Mouse (Mus musculus): ENCODE results near the gene Prickle3. TPM values are rescaled to one million over a fixed set of nuclear protein-coding genes. Genes with fewer than 3 reads are reported as not detected.
"Not testable (repeated sequence)": the region's sequence is repeated elsewhere in the genome, so short reads cannot be mapped to it uniquely, and the experiment has no call there.

The Prickle3 gene
- total RNA-seq, 2 experiments from 2014 or later = 1.9 to 2.5 TPM

DNA sequence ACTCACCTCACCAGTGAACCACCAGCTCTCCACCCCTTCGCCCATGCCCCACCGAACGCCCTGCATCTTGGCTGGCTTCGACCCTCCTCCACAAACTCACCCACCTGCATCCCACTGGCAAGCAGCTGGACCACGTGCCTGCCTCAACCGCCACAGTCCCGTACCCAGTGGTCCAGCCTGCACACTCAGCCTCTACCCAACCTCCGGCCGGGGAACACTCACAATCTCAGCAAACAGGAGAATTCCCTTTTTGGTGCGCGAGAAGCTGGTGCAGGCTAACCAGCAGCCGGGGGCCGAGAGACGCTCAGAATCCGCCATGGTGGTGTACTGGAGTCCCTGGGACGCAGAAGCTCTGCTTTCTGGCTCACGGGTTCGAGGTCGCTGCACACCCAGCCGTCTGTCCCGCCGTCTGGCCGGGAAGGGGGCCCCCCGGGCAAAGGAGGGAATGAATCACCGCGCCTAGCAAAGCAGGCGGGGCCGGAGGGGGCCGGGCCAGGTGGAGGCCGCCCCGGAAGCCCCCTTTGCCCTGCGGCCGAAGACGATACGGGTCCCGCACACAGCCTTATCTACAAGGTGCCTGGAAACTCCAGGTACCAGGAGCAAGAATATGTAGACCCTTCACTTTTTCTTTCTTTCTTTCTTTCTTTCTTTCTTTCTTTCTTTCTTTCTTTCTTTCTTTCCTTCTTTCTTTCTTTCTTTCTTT is 14.0 kb downstream of the Prickle3 start, which contains the start of gene Plp2:
Gene Plp2 (minus strand): TSS at position 470 of the 703 bp plus-strand sequence.
- peak in 1 of 2 experiments; percentile 6 for DNase-seq (ENCODE audit: low spot score in 2 of 2)

DNA sequence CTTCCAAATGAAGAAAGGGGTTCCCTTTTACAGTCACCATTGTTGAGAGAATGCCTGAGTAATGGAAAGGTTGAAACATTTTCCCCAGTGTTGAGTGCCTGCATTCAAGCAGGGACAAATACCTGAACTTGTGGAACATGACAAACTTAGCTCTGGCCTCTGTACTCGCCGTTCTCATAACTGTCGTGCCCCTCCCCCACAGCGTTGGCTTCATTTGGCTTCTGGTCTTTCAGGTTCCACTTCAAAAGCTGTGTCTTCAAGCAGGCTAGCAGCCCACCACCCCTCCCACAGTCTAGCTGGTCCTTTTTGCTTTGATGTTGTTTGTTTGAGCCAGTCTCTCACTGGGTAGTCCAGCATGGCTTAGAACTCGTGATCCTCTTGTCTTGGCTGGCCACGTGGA is 15.7 kb downstream of the Prickle3 start:
- no peak for DNase-seq (ENCODE audit: low spot score in 2 of 2)

DNA sequence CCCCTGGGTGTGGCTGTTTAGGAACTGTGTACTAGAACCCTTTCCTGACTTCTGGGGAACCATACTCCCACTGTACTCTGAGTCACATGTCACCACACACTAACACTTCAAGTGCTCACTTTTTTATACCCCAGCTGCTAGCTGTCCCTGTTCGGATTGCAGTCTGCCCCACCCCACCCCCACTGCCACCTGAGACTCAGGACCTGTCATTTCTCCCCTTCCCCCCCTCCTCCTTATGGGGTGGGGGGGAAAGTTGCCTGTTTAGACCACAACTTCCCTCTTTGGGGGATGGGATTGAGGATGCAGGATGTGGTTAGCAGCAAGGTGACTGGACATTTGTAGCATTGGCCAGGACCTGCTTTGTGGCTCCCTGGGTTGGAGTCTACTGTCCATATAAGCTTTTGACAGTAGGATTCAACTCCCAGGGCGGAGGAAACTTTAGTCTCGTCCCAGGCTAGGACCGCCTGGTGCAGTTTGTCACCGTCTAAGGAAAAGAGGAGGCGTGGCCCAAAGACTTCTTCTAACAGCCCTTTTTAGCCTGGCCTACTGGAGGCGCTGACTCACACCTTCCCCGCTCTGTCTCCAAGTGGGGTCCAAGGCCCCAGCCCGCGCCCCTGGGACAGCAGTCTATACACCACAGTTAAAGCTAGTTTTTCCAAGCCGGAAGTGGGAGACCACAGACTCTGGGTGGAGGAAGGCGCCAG is 16.7 kb downstream of the Prickle3 start:
- DNase-seq (ENCODE audit: low spot score in 2 of 2) = no peak

DNA sequence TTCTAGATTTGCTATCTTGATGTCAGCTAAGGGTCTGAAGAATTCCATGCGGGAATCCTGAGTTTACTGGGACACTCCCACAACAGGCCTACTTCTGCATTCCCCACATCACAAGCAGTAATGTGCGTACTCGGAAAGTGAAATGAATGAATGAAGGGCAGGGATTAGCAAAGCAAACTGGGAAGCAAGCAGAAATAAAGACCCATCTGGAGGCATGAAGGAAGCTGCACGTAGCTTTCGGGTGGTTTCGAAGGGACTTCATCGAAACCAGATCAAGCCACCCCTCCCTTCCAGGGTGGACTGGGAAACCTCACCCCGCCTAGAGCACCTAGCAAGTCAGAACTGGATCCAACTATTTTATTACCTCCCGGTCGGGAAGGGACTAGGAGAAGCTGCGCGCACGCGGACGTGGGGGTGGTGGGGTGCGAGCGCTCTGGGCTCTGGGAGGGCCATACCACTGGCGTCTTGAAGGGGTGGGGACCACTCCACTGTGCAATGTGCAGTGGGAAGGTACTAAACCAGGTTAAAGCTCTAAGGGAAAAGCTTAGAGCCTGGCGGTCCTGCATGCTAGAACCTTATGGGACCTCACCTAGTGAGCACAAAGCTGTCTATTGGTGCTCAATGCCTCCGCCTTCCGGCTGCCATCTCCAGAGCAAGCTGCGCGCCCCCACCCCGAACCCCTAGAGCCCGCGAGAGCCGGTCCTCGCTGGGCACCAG is 17.4 kb downstream of the Prickle3 start:
- peak in 1 of 2 experiments; percentile 15 for DNase-seq (ENCODE audit: low spot score in 2 of 2)

DNA sequence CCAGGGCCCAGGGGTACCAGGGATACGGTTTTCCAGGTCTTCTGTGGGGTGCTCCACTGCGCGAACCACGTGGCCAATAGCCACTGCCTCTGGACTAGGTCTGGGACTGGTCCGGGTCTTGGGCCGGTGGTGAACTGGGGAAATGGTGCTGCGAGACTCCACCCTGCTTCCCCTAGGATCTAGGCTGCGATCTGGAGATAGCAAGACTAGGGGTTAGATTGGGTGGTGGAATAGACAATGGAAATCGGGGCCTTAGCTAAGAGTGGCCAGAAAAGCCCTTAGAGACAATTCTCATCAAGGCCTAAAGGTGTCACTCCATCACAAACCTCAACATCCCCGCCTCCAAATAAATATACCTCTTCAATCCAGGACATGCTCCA is 17.9 kb downstream of the Prickle3 start:
- DNase-seq (ENCODE audit: low spot score in 2 of 2) = no peak

DNA sequence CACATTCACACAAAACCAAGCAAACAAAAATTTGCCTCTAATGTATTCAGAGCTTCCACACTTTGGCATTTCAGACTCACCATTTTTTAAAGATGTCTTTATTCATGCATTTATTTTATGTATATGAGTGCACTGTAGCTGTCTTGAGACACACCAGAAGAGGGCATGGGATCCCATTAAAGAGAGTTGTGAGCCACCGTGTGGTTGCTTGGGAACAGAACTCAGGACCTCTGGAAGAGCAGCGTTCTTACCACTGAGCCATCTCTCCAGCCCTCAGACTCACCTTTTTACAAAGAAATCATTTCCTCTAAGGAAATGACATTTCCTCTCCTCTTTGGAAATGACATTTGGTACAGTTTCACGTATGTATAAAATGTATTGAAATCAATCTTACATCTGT is 21.9 kb downstream of the Prickle3 start:
- no peak for DNase-seq (ENCODE audit: low spot score in 2 of 2)

DNA sequence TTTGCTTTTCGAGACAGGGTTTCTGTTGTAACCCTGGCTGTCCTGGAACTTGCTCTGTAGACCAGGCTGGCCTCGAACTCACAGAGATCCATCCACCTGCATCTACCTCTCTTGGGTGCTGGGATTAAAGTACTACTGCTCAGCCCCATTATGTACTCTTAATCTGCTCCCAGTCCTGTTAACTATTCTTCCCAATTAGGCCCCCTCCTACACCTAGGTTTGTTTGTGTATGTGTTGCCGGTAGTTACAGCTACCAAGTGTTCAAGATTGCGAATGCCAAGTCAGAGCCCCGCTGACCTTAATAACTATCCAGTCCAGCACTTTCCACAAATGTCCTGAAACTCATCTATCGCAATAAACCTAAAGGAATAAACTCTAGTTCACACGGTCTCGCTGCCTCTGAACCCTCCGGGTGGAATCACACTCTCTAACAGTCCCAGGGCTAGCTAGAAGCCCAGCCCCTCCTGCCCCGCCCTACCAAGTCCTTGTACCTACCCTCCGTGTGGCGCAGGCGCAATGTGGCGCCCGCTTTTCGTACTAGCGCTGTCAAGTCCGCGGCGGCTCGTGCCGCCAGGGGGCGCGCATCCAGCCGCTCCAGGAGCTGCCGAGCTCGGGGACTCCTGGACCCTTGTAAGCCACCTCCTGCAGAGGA is 22.5 kb downstream of the Prickle3 start:
- peak; percentile 82 to 85 for DNase-seq (ENCODE audit: low spot score in 2 of 2)

DNA sequence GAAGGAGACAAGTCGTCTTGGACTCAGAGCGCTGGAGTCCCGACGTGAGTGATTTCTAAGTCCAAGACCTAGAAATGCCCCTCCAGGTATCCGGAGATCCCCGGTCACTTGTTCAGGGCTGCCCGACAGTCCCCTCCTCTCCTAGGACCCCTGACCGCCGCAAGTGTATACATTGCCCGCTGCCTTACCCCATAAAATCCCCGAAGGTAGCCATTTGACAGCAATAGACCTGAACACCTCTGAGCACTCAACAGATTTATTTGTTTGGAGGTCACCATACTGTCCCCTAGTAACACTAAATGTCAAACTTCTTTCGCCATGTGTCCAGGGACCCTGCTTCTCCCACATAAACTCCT is 23.0 kb downstream of the Prickle3 start:
- DNase-seq (ENCODE audit: low spot score in 2 of 2) = no peak

DNA sequence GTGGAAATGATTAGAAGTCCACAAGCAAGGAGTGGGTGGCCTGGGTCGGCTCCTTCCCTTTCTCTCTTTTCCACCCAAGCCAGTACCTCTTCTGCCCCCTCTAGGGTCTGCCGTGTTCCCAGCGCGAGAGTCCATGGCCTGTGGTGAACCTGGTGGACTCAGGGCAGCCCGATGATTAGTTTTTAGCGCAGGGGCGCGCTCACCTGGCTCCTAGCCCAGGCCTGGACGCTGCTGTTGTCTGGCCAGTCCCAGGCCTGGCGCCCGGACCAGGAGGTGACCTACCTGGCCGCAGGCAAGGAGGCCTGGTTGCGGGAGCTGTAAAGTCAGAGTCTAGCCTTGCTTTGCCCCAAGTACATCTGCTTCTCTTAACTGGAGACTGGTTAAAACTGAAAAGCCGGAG is 23.8 kb downstream of the Prickle3 start, which contains the start of gene Magix:
Gene Magix (minus strand): TSS at position 388 of the 400 bp plus-strand sequence.
- DNase-seq (ENCODE audit: low spot score in 2 of 2) = no peak

DNA sequence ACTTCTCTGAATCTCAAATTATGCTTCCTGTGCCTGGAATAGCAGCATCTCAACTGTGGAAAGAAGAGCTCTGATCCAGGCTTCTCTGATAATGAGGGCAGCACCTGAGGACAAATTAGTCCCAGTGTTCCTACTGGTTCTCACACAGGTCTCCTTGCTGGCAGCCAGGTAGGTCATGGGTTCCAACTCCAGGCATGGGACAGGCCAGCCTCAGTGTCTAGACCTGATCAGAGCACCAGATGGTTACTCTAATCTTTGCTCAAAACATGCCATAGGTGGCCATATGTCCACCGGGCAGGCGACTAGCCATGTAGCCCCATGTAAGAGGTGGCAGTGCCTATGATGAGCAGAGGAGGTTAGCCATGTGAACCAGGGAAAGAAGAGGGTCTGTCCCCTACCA is 31.3 kb downstream of the Prickle3 start:
- no peak for DNase-seq (ENCODE audit: low spot score in 2 of 2)

DNA sequence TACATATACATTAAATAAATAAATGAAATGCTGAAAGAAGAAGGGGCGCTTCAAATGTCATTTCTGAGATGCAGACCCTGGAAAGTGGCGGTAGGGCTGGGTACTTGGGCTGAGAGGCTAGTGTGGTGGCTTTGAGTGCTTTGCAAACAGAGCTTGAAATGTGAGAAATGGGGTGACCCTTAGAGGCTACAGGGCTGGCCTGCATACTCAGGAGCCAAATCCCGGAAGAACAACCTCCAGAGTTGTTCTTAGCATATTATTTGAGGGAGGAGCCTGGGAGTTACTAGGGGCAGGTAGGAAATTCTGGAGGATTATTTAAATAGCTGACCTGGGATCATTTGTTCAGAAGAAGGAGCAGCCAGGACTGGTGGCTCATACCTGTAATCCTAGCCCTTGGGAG is 33.4 kb downstream of the Prickle3 start:
- no peak for DNase-seq (ENCODE audit: low spot score in 2 of 2)

DNA sequence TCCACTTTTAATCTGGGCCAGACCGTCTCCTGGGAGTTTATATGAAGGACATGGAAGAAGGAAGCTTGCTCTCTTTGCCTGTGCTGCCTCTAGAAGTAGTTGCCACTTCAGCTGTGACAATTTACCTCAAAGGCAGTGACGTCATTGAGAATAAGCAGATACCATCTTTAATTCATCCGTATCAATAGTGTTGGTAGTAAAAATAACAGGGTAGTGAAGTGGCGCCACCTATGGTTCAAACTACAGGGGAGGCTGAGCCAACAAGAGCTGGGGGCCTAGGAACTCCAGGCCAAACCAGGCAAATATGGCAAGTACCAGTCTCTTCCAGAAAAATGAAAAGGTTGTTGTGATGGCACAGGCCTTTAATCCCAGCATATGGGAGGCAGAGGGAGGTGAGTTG is 35.8 kb downstream of the Prickle3 start:
- DNase-seq (ENCODE audit: low spot score in 2 of 2) = peak in 1 of 2 experiments; percentile 34

DNA sequence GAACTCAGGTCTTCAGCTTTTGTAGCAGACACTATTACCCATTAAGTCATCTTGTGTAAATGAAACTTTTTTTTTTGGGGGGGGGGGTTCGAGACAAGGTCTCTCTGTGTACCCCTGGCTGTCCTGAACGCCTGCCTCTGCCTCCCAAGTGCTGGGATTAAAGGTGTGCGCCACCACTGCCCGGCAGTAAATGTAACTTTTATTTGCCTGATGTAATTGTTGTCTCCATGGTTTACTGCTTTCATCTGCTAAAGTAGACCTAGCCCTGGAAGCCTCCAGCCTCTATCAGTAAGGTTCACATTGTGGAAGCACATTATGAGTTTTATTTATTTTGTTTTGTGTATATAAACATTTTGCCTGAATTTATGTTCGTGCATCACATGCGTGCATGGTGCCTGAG is 39.5 kb downstream of the Prickle3 start:
- no peak for DNase-seq (ENCODE audit: low spot score in 2 of 2)

DNA sequence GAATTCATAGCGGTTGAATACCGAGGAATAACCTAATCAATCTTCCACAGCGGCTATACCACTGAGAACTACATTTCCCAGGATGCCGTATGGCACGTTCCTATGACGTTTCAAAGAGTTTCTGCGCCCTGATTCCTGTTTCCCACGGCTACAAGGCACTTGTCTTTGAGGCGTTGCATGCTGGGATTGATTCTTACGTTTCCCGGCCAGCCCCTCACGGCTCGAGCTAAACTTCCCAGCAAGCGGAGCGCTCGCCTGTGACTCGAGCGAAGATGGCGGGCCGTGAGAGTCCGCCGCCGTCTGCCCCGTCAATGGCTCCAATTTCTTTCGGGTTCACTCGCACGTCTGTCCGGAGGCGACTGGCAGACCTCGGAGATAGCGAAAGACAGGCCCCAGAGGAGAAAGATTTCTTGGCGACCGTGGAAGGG is 39.9 kb downstream of the Prickle3 start, which contains the start of gene Gpkow:
Gene Gpkow (plus strand): TSS at position 178 of the 428 bp plus-strand sequence.
- DNase-seq (ENCODE audit: low spot score in 2 of 2) = peak; percentile 71 to 81

DNA sequence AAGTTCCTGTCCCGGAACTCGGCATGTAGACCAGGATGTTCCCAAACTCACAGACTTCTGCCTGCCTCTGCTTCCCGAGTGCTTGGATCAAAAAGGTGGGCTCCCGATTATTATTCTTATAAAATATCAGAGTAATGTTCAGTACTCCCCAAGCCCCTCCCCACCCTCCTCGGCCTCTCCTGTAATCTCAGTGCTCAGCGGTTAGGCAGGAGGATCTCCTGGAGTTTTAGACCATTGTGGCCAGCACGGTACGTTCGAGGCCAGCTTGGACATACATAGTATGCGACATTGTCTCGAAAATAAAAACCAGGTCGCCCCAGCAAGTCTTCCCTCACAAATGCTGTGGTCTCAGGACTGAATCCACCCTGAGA is 56.7 kb downstream of the Prickle3 start:
- DNase-seq (ENCODE audit: low spot score in 2 of 2) = not testable (repeated sequence)

DNA sequence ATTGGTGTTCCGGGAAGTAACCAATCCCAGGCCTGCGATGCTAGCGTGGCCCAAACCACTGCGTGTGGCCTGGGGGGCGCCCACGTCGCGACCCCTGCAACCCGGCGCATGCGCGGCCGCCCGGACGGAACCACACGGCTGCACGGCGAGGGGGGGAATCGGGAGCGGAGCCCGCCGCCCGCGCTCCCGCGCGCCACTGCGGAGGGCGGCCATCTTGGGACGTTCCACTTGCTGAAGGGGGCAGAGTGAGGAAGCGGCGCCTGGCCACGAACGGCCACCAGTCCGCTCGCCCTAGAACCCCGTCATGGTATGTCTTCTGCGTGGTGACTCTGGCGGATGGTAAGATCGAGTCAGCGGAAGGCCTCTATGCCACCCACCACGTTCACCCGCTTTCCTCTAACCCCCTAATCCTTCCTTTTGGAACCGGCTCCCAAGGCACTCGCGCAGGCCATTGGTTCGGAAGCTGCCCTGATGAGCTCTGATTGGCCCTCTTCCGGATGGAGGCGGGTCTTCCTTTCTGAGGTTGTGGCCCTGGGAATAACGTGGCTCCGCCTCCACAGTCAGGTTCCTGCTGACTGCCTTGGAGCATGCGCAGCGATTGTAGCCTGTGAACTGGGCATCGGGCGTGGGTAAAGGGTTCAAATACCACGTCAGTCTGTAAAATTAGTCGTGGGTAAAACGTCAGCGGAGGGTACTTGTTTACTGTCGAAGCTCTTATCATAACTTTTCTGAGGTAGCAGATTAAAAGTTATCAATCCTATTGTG is 57.3 kb downstream of the Prickle3 start, which contains the start of gene Wdr45:
Gene Wdr45 (plus strand): TSS at position 199 of the 765 bp plus-strand sequence.
- DNase-seq (ENCODE audit: low spot score in 2 of 2) = peak; percentile 86 to 92

DNA sequence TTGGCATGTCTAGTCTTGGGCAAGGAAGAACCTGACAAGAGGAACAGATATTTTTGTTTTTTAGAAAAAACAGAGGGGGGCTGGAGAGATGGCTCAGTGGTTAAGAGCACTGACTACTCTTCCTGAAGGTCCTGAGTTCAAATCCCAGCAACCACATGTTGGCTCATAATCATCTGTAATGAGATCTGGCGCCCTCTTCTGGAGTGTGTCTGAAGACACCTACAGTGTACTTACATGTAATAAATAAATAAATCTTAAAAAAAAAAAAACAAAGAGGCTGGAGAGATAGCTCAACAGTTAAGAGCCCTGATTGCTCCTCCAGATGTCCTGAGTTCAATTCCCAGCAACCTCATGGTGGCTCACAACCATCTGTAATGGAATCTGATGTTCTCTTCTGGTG is 59.0 kb downstream of the Prickle3 start:
- not testable (repeated sequence) for DNase-seq (ENCODE audit: low spot score in 2 of 2)

All from left cerebral cortex, adult 18-20 months (tissue).